Mouse (Mus musculus) cerebellum, adult 11-12 months (tissue): ENCODE measurements around the gene Card11.

Experiments used
- DNase-seq: peaks from one replicate; pipeline ENCODE4 v3.0.0; 2022

Card11 gene

GRCm38 (mm10) chr5:141000349-141000748 lies at the start of gene Card11:
Gene Card11 (minus strand): TSS chr5:141000582.
- no peak for DNase-seq

- no peak for DNase-seq
Measured at GRCm38 (mm10) chr5:141047651-141048218, 47.4 kb upstream of the Card11 start.

DNA sequence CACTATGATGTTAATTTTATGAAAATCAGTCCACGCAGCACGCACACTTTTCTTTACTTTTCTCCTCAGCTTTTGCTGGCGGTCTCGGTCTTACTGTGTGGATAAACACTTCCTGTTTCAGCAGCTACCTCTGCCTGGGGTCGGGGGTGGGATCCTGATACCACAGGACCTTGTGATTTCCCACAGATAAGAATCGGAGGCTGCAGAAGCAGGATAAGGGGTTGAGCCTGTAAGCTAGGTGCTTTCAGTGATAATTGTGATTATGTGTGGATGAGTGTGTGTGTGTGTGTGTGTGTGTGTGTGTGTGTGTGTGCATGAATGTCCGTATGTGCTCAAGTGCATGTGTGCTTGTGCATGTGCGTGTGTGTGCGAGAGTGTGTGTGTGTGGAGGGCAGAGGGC lies 44.6 kb upstream of the Card11 start:
- no peak for DNase-seq

DNA sequence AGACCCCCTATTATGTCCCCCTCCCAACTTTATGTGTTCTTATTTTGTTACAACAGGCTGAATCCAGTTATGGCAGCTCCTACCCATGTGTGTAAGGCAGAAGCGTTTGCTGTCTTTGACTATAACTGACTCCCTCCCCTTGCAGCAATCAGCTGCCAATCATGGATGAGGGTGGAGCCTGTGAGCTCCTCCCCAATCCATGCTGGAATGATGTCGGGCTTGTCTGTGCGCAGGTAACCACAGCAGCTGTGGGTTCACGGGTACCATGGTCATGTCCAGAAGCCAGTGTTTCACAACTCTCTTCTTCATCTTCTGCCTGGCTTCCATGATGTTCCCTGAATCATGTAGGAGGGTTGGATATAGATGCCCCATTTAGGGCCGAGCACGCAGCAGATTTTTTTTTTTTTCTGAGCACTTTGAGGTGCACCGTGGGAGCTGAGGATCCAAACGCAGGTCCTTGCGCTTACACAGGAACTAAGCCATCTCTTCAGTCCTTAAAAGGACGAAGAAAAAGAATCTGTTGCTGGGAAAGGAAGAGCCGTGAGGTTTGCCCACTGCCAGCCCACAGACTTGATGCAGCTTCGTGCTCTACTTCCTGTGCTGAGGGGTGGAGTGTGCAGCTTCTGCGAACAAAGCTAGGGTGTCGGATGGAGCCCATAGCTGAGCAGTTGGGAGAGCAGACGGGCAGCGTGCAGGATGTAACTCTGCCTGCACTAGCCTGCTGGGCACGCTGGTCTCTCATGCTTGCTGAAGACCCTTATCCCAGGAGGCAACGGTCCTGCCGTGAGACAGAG lies 43.5 kb upstream of the Card11 start:
- DNase-seq, result no peak

DNA sequence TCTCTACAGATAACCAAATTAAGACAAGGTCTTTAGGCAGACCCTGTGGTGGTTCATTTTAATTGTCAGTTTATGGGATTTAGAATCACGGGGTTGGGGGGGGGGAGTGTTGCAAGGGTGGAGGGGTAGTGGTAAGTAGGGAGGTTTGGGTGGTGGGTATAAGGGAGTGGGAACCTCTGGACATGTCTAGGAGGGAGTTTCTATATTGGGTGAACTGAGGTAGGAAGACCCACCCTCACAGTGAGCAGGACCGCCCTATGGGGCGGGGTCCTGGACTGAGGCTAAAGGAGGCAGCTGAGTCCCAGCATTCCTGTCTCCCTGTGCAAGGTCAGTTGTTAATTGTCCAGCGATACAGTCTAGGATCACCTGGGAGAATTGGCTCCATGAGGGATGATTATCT lies 42.0 kb upstream of the Card11 start:
- no peak for DNase-seq

DNA sequence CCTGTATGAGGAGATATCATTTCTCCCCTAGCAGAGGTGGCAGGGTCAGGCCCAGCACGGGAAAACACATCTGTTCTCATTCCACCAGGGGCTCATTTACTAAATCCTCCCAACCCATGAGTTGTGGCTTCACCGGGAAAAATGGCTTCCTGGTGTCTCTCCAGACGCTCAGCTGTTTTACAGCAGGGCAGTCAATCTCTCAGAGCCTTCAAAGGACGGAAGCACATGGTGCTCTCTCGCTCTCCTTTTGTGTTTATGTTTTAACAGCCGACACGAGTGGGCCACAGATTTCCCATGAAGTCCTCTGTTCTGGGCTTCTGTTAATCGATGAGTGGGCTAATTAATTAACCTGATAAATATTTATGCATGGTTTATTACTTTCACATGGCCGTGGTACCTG lies 40.5 kb upstream of the Card11 start:
- DNase-seq, result no peak

DNA sequence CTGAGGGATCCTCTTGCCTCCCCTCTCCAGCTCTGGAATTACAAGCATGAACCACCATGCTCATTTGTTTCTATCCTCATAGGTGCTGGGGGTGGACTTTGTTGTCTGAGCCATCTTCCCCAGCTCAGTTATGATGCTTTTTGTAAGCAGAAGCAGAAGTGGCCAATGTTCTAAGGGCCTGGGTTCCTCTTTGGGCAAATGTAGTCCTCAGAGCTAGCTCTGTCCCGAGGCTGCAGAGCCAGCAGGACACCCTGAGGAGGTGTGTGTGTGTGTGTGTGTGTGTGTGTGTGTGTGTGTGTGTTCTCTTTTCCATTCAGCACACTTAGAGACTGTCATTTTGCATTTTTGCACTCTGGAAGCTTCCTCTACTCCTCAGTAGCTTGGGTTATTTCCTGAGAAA lies 38.0 kb upstream of the Card11 start:
- DNase-seq, result no peak

DNA sequence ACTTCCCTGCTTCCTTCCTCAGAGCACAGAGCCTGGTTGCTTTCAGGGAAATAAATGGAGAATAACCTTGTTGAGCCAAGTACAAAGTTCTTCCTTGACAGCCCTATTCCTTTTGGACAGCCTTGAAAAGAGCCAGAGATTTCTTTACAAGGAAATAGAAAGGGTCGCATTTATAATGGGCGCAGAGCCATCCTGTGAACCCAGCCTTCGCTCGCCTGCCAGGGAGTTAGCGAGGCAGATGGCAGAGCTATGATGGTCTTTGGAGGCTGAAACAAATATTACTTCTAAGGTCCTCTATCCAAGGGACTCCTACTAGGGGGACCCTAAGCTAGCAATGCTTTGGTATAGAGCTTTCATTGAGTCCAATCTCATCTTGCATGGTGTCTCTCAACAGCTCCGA lies 35.0 kb upstream of the Card11 start:
- DNase-seq, result no peak

GRCm38 (mm10) chr5:141034301-141034700 lies 33.9 kb upstream of the Card11 start:
- no peak for DNase-seq

- no peak for DNase-seq
Measured at GRCm38 (mm10) chr5:141033001-141033400, 32.6 kb upstream of the Card11 start.

DNA sequence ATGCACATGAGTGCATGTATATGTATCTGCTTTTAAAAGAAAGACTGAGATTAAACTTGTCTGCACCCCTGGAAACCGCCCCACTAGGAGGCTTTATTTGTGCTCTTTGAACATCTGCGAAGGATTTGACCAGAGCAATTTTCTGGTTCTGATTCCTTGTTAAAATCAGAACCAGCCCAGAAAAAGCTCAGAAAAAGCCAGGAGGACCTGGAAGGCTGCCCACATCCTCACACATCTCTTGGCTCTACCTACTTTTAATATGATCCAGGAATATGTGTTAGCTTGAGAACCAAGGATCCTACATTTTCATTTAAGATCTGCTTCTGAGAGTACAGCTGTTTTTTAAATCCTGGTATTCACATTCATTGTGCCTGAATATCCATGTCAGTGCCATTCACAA lies 29.0 kb upstream of the Card11 start:
- DNase-seq, result no peak

- DNase-seq, result no peak
Measured at GRCm38 (mm10) chr5:141025635-141026034, 25.3 kb upstream of the Card11 start.

DNA sequence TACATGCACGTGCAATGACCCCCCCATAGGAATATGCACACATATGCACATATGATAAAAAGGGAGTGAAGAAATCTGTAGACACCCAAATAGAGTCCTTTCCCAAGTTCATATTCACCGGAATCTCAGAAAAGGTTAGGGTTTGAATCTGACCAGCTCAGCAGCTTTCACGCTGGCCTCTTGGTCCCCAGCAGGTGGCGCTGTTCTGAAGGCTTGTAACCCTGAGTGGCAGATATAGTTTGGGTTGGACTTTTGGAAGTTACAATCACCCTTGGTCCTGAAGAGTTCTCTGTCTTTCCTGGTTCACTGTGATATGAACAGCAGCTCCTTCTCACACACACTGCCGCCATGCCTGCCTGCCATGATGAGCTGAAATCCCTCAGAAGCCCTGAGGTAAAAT lies 24.1 kb upstream of the Card11 start:
- DNase-seq, result no peak

GRCm38 (mm10) chr5:141017927-141018700 lies 17.7 kb upstream of the Card11 start:
- DNase-seq, result no peak

- DNase-seq, result no peak
Measured at GRCm38 (mm10) chr5:141016082-141016481, 15.7 kb upstream of the Card11 start.

DNA sequence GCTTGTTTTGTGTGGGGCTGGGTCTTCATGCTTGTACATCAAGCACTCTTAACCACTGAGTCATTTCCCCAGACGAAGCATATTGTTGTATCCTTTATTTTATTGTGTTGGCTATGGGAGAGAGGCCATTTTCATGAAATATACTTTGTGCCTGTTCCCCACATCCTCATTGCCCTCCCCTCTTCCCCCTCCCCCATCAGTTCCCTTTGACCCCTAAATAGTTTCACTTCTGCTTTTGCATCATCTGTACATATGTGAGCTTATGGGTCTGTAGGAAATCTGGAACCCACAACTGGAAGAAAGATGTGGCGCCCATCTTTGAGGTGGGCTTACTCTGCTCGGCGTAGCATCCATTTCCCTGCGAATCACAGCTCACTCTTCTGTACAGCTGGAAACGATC lies 13.8 kb upstream of the Card11 start:
- DNase-seq, result no peak

DNA sequence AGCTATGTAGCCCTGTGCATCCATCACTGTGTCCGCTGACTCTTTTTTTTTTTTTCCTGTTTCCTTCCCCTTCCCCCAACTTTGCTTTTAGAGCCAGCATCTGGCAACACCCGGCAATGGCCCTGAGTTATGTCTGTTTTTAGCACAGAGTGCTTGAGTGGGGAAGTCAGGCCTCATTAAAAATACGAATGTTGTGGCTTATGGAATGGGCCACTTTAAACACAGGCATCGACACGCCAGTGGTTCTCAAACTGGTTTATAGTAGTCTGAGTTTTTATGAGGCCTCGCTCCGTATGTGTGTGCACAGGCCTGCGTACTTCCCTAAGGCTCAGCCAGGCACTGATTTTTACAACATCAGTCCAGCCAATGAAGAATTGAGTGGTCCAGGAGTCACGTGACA lies 13.1 kb upstream of the Card11 start:
- no peak for DNase-seq

DNA sequence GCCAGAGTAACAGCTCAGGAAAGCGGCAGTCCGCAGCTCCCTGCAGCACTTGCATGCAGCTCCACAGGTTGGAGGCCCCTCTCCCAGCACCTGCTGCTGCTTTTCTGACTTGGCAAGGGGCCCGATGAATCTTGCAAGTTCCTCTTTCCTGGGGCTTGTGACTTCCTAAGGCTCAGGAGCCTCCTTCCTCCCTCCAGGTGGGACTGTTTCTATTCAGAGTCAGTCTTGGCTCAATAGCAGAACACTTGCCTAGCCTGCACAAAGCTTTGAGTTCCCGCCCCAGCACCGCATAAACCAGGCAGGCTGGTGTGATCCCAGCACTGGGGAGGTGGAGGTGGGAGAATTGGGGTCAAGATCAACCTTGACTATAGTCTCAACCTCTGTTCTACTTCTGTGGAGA lies 5.1 kb upstream of the Card11 start:
- no peak for DNase-seq

DNA sequence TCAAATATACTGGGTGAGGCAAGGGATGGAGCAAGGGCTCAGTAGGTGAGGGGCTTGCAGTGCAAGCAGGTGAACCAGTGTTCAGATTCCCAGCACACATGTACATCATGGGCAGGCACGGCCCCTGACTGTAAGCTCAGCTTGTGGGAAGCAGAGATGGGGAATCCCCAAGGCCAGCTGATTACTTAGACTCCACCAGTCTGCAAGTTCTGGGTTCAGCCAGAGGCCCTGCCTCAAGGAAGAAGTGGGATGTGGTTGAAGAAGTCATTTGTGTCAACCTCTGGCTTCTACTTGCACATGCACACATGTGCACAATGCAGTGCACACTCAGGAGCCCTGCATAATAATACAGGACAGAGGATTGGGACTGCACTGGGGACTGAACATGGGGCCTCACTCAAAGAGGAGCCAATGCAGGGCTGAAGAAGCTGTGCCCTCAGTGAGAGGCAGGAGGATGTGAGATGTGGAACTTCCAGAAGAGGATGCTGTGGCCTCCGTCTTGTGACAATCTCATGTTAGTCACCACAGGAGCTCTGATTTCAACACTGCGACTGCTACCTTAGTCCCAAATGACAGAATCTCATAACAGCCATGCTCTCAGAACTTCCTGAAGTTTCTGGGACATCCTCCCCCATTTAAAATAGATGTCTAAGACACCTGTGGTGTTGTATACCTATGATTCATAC lies 3.8 kb upstream of the Card11 start:
- no peak for DNase-seq

DNA sequence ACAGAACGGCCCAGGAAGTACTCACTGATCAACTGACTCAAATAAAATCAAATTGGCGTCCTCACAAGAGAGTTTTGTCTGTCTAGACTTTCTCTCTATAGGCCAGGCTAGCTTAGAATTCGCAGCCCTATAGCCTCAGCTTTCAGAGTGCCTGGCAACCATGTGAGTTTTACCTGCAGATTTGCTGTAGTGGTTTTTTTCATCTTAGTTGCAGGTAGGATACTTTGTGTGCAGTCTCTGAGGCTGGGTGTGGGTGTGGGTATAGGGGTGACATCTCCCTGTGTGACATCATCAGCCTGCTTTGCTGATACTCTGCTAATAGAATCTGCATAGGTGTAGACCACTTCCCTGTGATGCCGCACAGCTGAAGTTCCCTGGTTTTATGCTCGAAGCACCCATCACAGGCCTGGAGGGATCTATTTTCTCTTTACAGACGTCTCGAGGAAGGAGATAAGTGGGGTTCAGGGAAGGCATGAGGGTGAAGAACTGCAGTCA lies 1.2 kb downstream of the Card11 start:
- no peak for DNase-seq

DNA sequence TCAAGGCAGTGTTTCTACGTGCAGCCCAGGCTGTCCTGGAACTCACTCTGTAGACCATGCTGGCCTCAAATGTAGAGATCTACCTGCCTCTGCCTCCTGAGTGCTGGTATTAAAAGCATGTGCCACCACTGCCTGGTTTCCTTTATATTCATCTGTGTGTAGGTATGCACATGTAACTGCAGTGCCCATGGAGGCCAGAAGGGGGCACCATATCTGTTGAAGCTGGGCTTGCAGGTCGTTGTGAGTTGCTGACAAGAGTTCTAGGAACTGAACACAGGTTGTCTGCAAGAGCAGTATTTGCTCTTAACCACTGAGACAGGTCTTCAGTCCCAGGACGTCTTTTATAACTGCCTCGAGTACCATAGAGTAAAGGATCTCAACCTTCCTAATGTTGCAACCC lies 2.6 kb downstream of the Card11 start:
- DNase-seq, result no peak

DNA sequence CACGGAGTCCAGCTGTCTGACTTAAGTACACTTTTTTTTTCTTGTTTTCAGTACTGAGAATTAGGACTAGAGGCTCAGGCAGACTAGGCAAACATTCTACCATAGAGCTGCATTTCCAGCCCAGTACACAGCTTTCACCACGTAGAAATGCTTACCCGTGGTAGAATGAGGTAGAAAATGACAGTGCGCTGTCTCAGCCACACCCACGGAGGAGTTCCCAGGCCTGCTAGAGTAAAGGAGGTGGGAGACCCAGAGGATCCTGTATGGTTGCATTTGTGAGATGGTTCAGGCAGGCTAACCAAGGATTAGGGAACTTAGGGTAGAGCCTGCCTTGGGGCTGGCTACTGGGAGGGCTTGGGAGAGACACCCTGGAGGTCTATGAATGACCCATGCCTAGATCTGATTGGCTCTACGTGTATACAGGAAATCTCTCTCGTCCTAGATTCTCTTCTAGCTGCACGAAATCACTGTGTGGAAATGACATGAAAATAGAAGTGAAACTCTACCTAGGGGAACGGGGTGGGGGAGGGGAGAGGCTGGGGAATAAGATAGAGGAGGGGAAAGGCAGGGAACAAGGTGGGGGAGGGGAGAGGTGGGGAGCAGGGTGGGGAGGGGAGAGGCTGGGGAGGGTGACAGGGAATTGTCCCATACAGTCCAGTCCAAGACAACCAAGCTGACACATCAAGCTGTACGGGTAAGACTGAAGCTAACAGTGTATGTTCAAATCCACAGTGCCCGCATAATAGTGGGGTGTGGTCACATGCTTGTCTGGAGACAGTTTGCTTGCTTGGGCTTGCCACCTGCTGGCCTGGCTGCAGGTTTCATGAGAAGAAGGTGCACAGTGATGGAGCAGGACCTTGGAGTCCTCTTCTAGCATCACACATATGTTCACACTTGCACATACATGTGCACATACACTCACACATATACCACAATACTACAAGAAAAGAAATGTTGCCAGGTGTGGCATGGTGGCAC lies 8.0 kb downstream of the Card11 start:
- no peak for DNase-seq
